Mouse (Mus musculus) ES-Bruce4 (cell line): ENCODE data around the gene Nanos2.

Experiments
- CTCF ChIP-seq: IDR thresholded peaks from one replicate; pipeline ENCODE4 v1.8.1; 2011; ENCODE audit warnings: low read depth, low read length
- EP300 ChIP-seq: IDR thresholded peaks from 2 replicates; pipeline ENCODE4 v1.6.1; 2011; ENCODE audit warnings: low read depth, low read length; ENCODE audit not compliant: insufficient read depth
- POLR2A ChIP-seq: IDR thresholded peaks from one replicate; pipeline ENCODE4 v1.8.1; 2011; ENCODE audit warnings: low read length; ENCODE audit not compliant: insufficient read depth

GRCm38 (mm10) chr7:18962795-18963194 lies 24.4 kb upstream of the Nanos2 start:
- TF ChIP-seq CTCF: no peak
- no peak for TF ChIP-seq POLR2A
- TF ChIP-seq EP300: no peak
